16 mouse cellular contexts compared by ENCODE assay signal in genomic region chr2:38541570-38541969, GRCm38 (mm10). TPM values are rescaled to one million over a fixed set of nuclear protein-coding genes. Genes with fewer than 3 reads are reported as not detected.
DNase-seq lines count a peak whose midpoint lies in the region; ATAC-seq and TF ChIP-seq lines count a peak whose summit lies in the region.
"Had no signal": no experiment of that assay in that cellular context is flagged by ENCODE, and none has a peak within 500 bp of the region (broad histone marks: within the 10 kb centered on the region; RNA-seq: fewer than 3 reads in every experiment).

No protein-coding gene starts in this region.

- intact Hi-C loops in heart, postnatal 25 days (cut with DNase I): no loop called here

- no peaks in the 10 kb centered on the region for H3K27me3 ChIP-seq in heart, embryonic 13.5 days (replicated peaks)
- no peaks in the 10 kb centered on the region for H3K27me3 ChIP-seq in lung, postnatal 0 days (replicated peaks; ENCODE audit: insufficient read depth, low read length)
- H3K27me3 ChIP-seq: Patski; stomach, embryonic 15.5 days had no signal

- 71% methylated on average over 1 of the region's 1 CpGs for WGBS in heart, embryonic 13.5 days
- 65% methylated on average over 1 of the region's 1 CpGs for WGBS in lung, postnatal 0 days

- peak; percentile 42 for DNase-seq in cerebellum, adult 11-12 months
- DNase-seq in cerebellum, postnatal 14 days: no peak
- no peak for DNase-seq in heart, postnatal 25 days (ENCODE audit: low spot score)
- no peak for DNase-seq in lung, postnatal 0 days (ENCODE audit: low spot score)
- DNase-seq in lung, postnatal 36 days: no peak
- DNase-seq in layer of hippocampus, postnatal 14 days (ENCODE audit: low spot score in 2 of 2): no peak
- no peak for DNase-seq in layer of hippocampus, postnatal 10 days (ENCODE audit: low spot score in 2 of 2)
- DNase-seq: adrenal gland, postnatal 36 days; lung, postnatal 10 days had no signal

- peak overlapping the region; percentile 44 for H3K9ac ChIP-seq in heart, embryonic 13.5 days
- H3K9ac ChIP-seq in lung, postnatal 0 days (replicated peaks; ENCODE audit: low read depth): no peak overlapping the region
- H3K9ac ChIP-seq: liver, embryonic 14.5 days; stomach, embryonic 15.5 days had no signal

- H3K36me3 ChIP-seq in heart, embryonic 13.5 days: no peaks in the 10 kb centered on the region
- no peaks in the 10 kb centered on the region for H3K36me3 ChIP-seq in lung, postnatal 0 days (ENCODE audit: insufficient read depth, low read length)
- H3K36me3 ChIP-seq: stomach, embryonic 15.5 days had no signal

- no peak for ATAC-seq in heart, embryonic 13.5 days (ENCODE audit: extremely low read depth, insufficient number of reproducible peaks, low FRiP score, low TSS enrichment)
- no peak for ATAC-seq in lung, postnatal 0 days
- ATAC-seq: forebrain, embryonic 14.5 days had no signal

- H3K4me1 ChIP-seq in heart, embryonic 13.5 days: peaks cover 91% of the 10 kb centered on the region
- peaks cover 31% of the 10 kb centered on the region for H3K4me1 ChIP-seq in lung, postnatal 0 days (ENCODE audit: insufficient read depth, low read depth, low read length)

- H3K4me2 ChIP-seq in heart, embryonic 13.5 days: peak overlapping the region; percentile 20; the same call in 1 of the 2 replicates
- no peak overlapping the region for H3K4me2 ChIP-seq in lung, postnatal 0 days (replicated peaks; ENCODE audit: low read depth, low read length)
- H3K4me2 ChIP-seq: midbrain, embryonic 11.5 days; stomach, embryonic 15.5 days had no signal

- H3K27ac ChIP-seq in heart, embryonic 13.5 days (replicated peaks): peak overlapping the region; percentile 70
- no peak overlapping the region for H3K27ac ChIP-seq in lung, postnatal 0 days (ENCODE audit: low read length)
- H3K27ac ChIP-seq: liver, embryonic 14.5 days; stomach, embryonic 15.5 days had no signal

- no peak overlapping the region for H3K4me3 ChIP-seq in heart, embryonic 13.5 days
- no peak overlapping the region for H3K4me3 ChIP-seq in lung, postnatal 0 days (ENCODE audit: low read depth, low read length)
- H3K4me3 ChIP-seq: myocyte; stomach, embryonic 15.5 days had no signal

- TF ChIP-seq CTCF in lung, postnatal 0 days (IDR thresholded peaks at IDR 0.05): peak; percentile 12; the same call in 1 of the 2 replicates

- no peaks in the 10 kb centered on the region for H3K9me3 ChIP-seq in heart, embryonic 13.5 days
- no peaks in the 10 kb centered on the region for H3K9me3 ChIP-seq in lung, postnatal 0 days (ENCODE audit: low read length)
- H3K9me3 ChIP-seq: stomach, embryonic 15.5 days had no signal

- TF ChIP-seq EP300 in lung, postnatal 0 days (IDR thresholded peaks at IDR 0.05): no peak

RNA-seq across cellular contexts. Expression of gene Nek6, which starts 30.1 kb away (rescaled TPM):
- 67.8 and 74.5 TPM in 2 replicates for polyA plus RNA-seq in heart, embryonic 13.5 days (2015; fragmentation: Nextera tagmentation; extraction: Ambion mirVana)
- total RNA-seq in heart, postnatal 25 days (2021): 1 to 10 TPM; 3.4 to 4.3 TPM
- polyA plus RNA-seq in lung, postnatal 0 days (2015; fragmentation: Nextera tagmentation; extraction: Ambion mirVana): 57.8 and 69.4 TPM in 2 replicates
- 10 to 100 TPM; 50.3 to 53.0 TPM for total RNA-seq in layer of hippocampus, postnatal 14 days (2021)
- 10 to 100 TPM; 43.8 to 49.7 TPM for total RNA-seq in layer of hippocampus, postnatal 10 days (2021)

Comparison
In these comparisons a context has a peak if more than half of its experiments do, and no peak if none do; other contexts are left out.
1. RNA of gene Nek6, which starts 30.1 kb away (total RNA-seq): 50.3 to 53.0 TPM in layer of hippocampus, postnatal 14 days and 43.8 to 49.7 TPM in layer of hippocampus, postnatal 10 days; 3.4 to 4.3 TPM in heart, postnatal 25 days; every median in the first group is over 4 times any median in the second.